Mouse (Mus musculus) cerebellum, adult 11-12 months (tissue): ENCODE data around the gene Tnrc6b.
"Not testable (repeated sequence)": the region's sequence is repeated elsewhere in the genome, so short reads cannot be mapped to it uniquely, and the experiment has no call there.

Source experiments
- DNase-seq: peaks from one replicate; pipeline ENCODE4 v3.0.0; 2022

Tnrc6b gene

GRCm38 (mm10) chr15:80702910-80703309 is 8.2 kb upstream of the Tnrc6b start:
- no peak for DNase-seq

- peak; percentile 45 for DNase-seq
These were observed 7.6 kb upstream of the Tnrc6b start for GRCm38 (mm10) chr15:80703495-80703894.

GRCm38 (mm10) chr15:80704267-80704666 is 6.8 kb upstream of the Tnrc6b start:
- peak; percentile 86 for DNase-seq

GRCm38 (mm10) chr15:80705828-80706549 is 5.1 kb upstream of the Tnrc6b start:
- peak; percentile 81 for DNase-seq

- no peak for DNase-seq
These were observed 4.5 kb upstream of the Tnrc6b start for GRCm38 (mm10) chr15:80706596-80706995.

GRCm38 (mm10) chr15:80707088-80707487 is 4.0 kb upstream of the Tnrc6b start:
- DNase-seq = peak; percentile 64

- peak; percentile 67 for DNase-seq
These were observed 1.5 kb upstream of the Tnrc6b start for GRCm38 (mm10) chr15:80709593-80709992.

- no peak for DNase-seq
These were observed 881 bp upstream of the Tnrc6b start for GRCm38 (mm10) chr15:80710257-80710607.

GRCm38 (mm10) chr15:80711401-80712151 is 463 bp downstream of the Tnrc6b start:
- DNase-seq = peak; percentile 81

- DNase-seq = no peak
These were observed 3.2 kb downstream of the Tnrc6b start for GRCm38 (mm10) chr15:80714299-80714698.

- DNase-seq = no peak
These were observed 5.6 kb downstream of the Tnrc6b start for GRCm38 (mm10) chr15:80716631-80717135.

GRCm38 (mm10) chr15:80717431-80717830 is 6.3 kb downstream of the Tnrc6b start:
- no peak for DNase-seq

- DNase-seq = no peak
These were observed 9.1 kb downstream of the Tnrc6b start for GRCm38 (mm10) chr15:80720249-80720648.

GRCm38 (mm10) chr15:80721861-80722260 is 10.7 kb downstream of the Tnrc6b start:
- DNase-seq = no peak

GRCm38 (mm10) chr15:80722366-80722765 is 11.3 kb downstream of the Tnrc6b start:
- no peak for DNase-seq

GRCm38 (mm10) chr15:80729477-80729876 is 18.4 kb downstream of the Tnrc6b start:
- DNase-seq = no peak

- no peak for DNase-seq
These were observed 19.9 kb downstream of the Tnrc6b start for GRCm38 (mm10) chr15:80731043-80731442.

- DNase-seq = no peak
These were observed 20.4 kb downstream of the Tnrc6b start for GRCm38 (mm10) chr15:80731511-80731910.

- no peak for DNase-seq
These were observed 21.3 kb downstream of the Tnrc6b start for GRCm38 (mm10) chr15:80732266-80733030.

GRCm38 (mm10) chr15:80735300-80735699 is 24.2 kb downstream of the Tnrc6b start:
- no peak for DNase-seq

- not testable (repeated sequence) for DNase-seq
These were observed 24.6 kb downstream of the Tnrc6b start for GRCm38 (mm10) chr15:80735708-80736107.

- no peak for DNase-seq
These were observed 25.4 kb downstream of the Tnrc6b start for GRCm38 (mm10) chr15:80736553-80736952.

GRCm38 (mm10) chr15:80738244-80738643 is 27.1 kb downstream of the Tnrc6b start:
- DNase-seq = no peak
